Mouse (Mus musculus) lung, embryonic 14.5 days (tissue): ENCODE measurements around the gene Fam90a1a. TPM values are rescaled to one million over a fixed set of nuclear protein-coding genes. Genes with fewer than 3 reads are reported as not detected.

ENCODE experiments used
- ATAC-seq: fragments of 200-750 bp; cut with Nextera tagmentation; 2 replicates; pipeline ENCODE4 v1.8.0; 2017; ENCODE audit warnings: mild to moderate bottlenecking, moderate TSS enrichment, moderate library complexity; ENCODE audit not compliant: insufficient read depth
- DNase-seq: peaks from one replicate; pipeline ENCODE4 v3.0.0-alpha.2; 2015
- H3K27ac ChIP-seq: fragments of 300-500 bp; sonication (generic); 2 replicates; pipeline ENCODE4 v1.5.1; 2014; ENCODE audit warnings: low read depth, mild to moderate bottlenecking, moderate library complexity
- H3K27me3 ChIP-seq: fragments of 300-500 bp; sonication (generic); 2 replicates; pipeline ENCODE4 v1.6.1; 2014; ENCODE audit warnings: low read length, control low read depth; ENCODE audit not compliant: insufficient read depth
- H3K36me3 ChIP-seq: fragments of 300-500 bp; sonication (generic); 2 replicates; pipeline ENCODE4 v1.6.1; 2014; ENCODE audit warnings: control low read depth; ENCODE audit not compliant: insufficient read depth
- H3K4me1 ChIP-seq: fragments of 300-500 bp; sonication (generic); 2 replicates; pipeline ENCODE4 v1.6.1; 2014; ENCODE audit warnings: antibody characterized with exemption, control low read depth; ENCODE audit not compliant: insufficient read depth
- H3K4me2 ChIP-seq: fragments of 300-500 bp; sonication (generic); 2 replicates; pipeline ENCODE4 v1.6.1; 2014; ENCODE audit warnings: mild to moderate bottlenecking
- H3K4me3 ChIP-seq: fragments of 300-500 bp; sonication (generic); 2 replicates; pipeline ENCODE4 v1.5.1; 2014; ENCODE audit warnings: low read depth, low read length
- H3K9ac ChIP-seq: fragments of 300-500 bp; sonication (generic); 2 replicates; pipeline ENCODE4 v1.6.1; 2014
- H3K9me3 ChIP-seq: fragments of 300-500 bp; sonication (generic); 2 replicates; pipeline ENCODE4 v1.6.1; 2016; ENCODE audit warnings: low read depth, low read length, control low read depth
- CTCF ChIP-seq: IDR thresholded peaks from 2 replicates; pipeline ENCODE4 v1.5.1; 2016; ENCODE audit warnings: antibody characterized with exemption, low read depth
- WGBS: fragments of 180-500 bp; shearing (Covaris S2); extraction: QIAGEN DNeasy Blood & Tissue Kit; methylation state at CpG from one replicate; pipeline ENCODE4 v1.1.7; 2014; 5-methylcytosine and 5-hydroxymethylcytosine counted together
- polyA plus RNA-seq: library from polyadenylated mRNA; unstranded; fragments of >200 nt; fragmentation: Nextera tagmentation; extraction: Ambion mirVana; gene quantifications from 2 replicates; pipeline ENCODE4 v1.2.1, GENCODE M21; 2014

The Fam90a1a gene
- polyA plus RNA-seq, 1 experiment from 2014 or later = not detected

- Histone ChIP-seq H3K4me3 (no peak overlapping the region), H3K27me3 (no peaks in the 10 kb centered on the region), H3K4me2 (no peak overlapping the region), H3K9ac (no peak overlapping the region), H3K9me3 (no peaks in the 10 kb centered on the region), H3K27ac (no peak overlapping the region), H3K36me3 (no peaks in the 10 kb centered on the region), H3K4me1 (no peaks in the 10 kb centered on the region)
- 21% methylated on average over 6 of the region's 6 CpGs for WGBS
- peak; percentile 74 for ATAC-seq
- DNase-seq = peak; percentile 72
- peak; percentile 77 for TF ChIP-seq CTCF
Measured at GRCm38 (mm10) chr8:21992184-21992583, 33.7 kb downstream of the Fam90a1a start.

GRCm38 (mm10) chr8:21995181-21995580, 36.7 kb downstream of the Fam90a1a start:
- 42% methylated on average over 3 of the region's 3 CpGs for WGBS
- H3K4me3 ChIP-seq = no peak overlapping the region
- no peak overlapping the region for H3K27ac ChIP-seq
- H3K36me3 ChIP-seq = no peaks in the 10 kb centered on the region
- H3K27me3 ChIP-seq = no peaks in the 10 kb centered on the region
- no peak overlapping the region for H3K4me2 ChIP-seq
- H3K9ac ChIP-seq = no peak overlapping the region
- H3K4me1 ChIP-seq = no peaks in the 10 kb centered on the region
- ATAC-seq = no peak
- no peaks in the 10 kb centered on the region for H3K9me3 ChIP-seq
- peak; percentile 71 for DNase-seq
- no peak for TF ChIP-seq CTCF

GRCm38 (mm10) chr8:22004750-22005522, 46.4 kb downstream of the Fam90a1a start:
- H3K27me3 ChIP-seq = no peaks in the 10 kb centered on the region
- 76% methylated on average over 14 of the region's 14 CpGs for WGBS
- no peak overlapping the region for H3K9ac ChIP-seq
- no peak overlapping the region for H3K4me3 ChIP-seq
- H3K36me3 ChIP-seq = no peaks in the 10 kb centered on the region
- H3K4me1 ChIP-seq = no peaks in the 10 kb centered on the region
- no peak for DNase-seq
- H3K27ac ChIP-seq = no peak overlapping the region
- H3K9me3 ChIP-seq = no peaks in the 10 kb centered on the region
- no peak overlapping the region for H3K4me2 ChIP-seq
- ATAC-seq = no peak
- no peak for TF ChIP-seq CTCF

GRCm38 (mm10) chr8:22006423-22006822, 47.9 kb downstream of the Fam90a1a start:
- Histone ChIP-seq H3K9me3 (no peaks in the 10 kb centered on the region), H3K36me3 (no peaks in the 10 kb centered on the region), H3K4me1 (no peaks in the 10 kb centered on the region), H3K4me3 (no peak overlapping the region), H3K4me2 (no peak overlapping the region), H3K27me3 (no peaks in the 10 kb centered on the region), H3K9ac (no peak overlapping the region), H3K27ac (no peak overlapping the region)
- DNase-seq (no peak), ATAC-seq (no peak)
- no peak for TF ChIP-seq CTCF
- WGBS = 66% methylated on average over 6 of the region's 6 CpGs

GRCm38 (mm10) chr8:22009403-22009802, 50.9 kb downstream of the Fam90a1a start:
- Histone ChIP-seq H3K27ac (no peak overlapping the region), H3K4me1 (no peaks in the 10 kb centered on the region), H3K9me3 (no peaks in the 10 kb centered on the region), H3K36me3 (no peaks in the 10 kb centered on the region), H3K27me3 (no peaks in the 10 kb centered on the region), H3K4me2 (no peak overlapping the region), H3K9ac (no peak overlapping the region), H3K4me3 (no peak overlapping the region)
- DNase-seq (no peak), ATAC-seq (no peak)
- 69% methylated on average over 3 of the region's 3 CpGs for WGBS
- no peak for TF ChIP-seq CTCF

- H3K9ac ChIP-seq = no peak overlapping the region
- H3K4me2 ChIP-seq = no peak overlapping the region
- no peak for ATAC-seq
- no peak overlapping the region for H3K27ac ChIP-seq
- no peak for DNase-seq
- 73% methylated on average over 24 of the region's 24 CpGs for WGBS
- H3K9me3 ChIP-seq = no peaks in the 10 kb centered on the region
- no peak overlapping the region for H3K4me3 ChIP-seq
- H3K27me3 ChIP-seq = no peaks in the 10 kb centered on the region
- no peaks in the 10 kb centered on the region for H3K4me1 ChIP-seq
- no peak for TF ChIP-seq CTCF
- no peaks in the 10 kb centered on the region for H3K36me3 ChIP-seq
Measured at GRCm38 (mm10) chr8:22013034-22013707, 54.7 kb downstream of the Fam90a1a start.

Other genes with a start within 250 kb of the Fam90a1a start
- gene Defa24, start 224.2 kb upstream of the Fam90a1a start, polyA plus RNA-seq = not detected in 2 replicates
- not detected in 2 replicates for gene Defb50, start 135.2 kb upstream of the Fam90a1a start, polyA plus RNA-seq
- not detected in 2 replicates for gene Defb2, start 118.8 kb upstream of the Fam90a1a start, polyA plus RNA-seq
- gene Defb10, start 99.8 kb upstream of the Fam90a1a start, polyA plus RNA-seq = not detected in 2 replicates
- gene Defb9, start 73.3 kb upstream of the Fam90a1a start, polyA plus RNA-seq = not detected in 2 replicates
- gene Defb11, start 52.3 kb upstream of the Fam90a1a start, polyA plus RNA-seq = not detected in 2 replicates
- gene Defb15, start 26.0 kb upstream of the Fam90a1a start, polyA plus RNA-seq = not detected in 2 replicates
- gene Defb35, start 20.4 kb upstream of the Fam90a1a start, polyA plus RNA-seq = not detected in 2 replicates
- not detected in 2 replicates for gene Defb13, start 12.0 kb upstream of the Fam90a1a start, polyA plus RNA-seq
- gene Ccdc70, start 11.1 kb downstream of the Fam90a1a start, polyA plus RNA-seq = not detected in 2 replicates
- 1.9 and 2.2 TPM in 2 replicates for gene Atp7b, start 101.6 kb downstream of the Fam90a1a start, polyA plus RNA-seq
- 27.6 and 34.4 TPM in 2 replicates for gene Alg11, start 102.0 kb downstream of the Fam90a1a start, polyA plus RNA-seq
- gene Nek5, start 166.3 kb downstream of the Fam90a1a start, polyA plus RNA-seq = 0.26 and 0.27 TPM in 2 replicates
- 5.9 and 6.3 TPM in 2 replicates for gene Nek3, start 207.7 kb downstream of the Fam90a1a start, polyA plus RNA-seq
- gene Ckap2, start 227.1 kb downstream of the Fam90a1a start, polyA plus RNA-seq = 65.5 and 68.2 TPM in 2 replicates
- gene Vps36, start 234.1 kb downstream of the Fam90a1a start, polyA plus RNA-seq = 52.1 and 55.6 TPM in 2 replicates